Mouse (Mus musculus) urinary bladder, adult 2 months (tissue): ENCODE measurements around the gene Klf16. TPM values are rescaled to one million over a fixed set of nuclear protein-coding genes. Genes with fewer than 3 reads are reported as not detected.

Experiments used
- DNase-seq: peaks from one replicate; pipeline ENCODE4 v3.0.0; 2022; ENCODE audit warnings: low spot score
- polyA plus RNA-seq: library from polyadenylated mRNA; depleted of rRNA; stranded (reverse); fragments of >200 nt; gene quantifications from 2 replicates; pipeline ENCODE4 v1.2.3, GENCODE M21; 2012

The Klf16 gene
- polyA plus RNA-seq, 1 experiment = 11.8 TPM

GRCm38 (mm10) chr10:80575925-80576324 lies 1.2 kb downstream of the Klf16 start:
- DNase-seq = no peak

- DNase-seq = no peak
Observed at GRCm38 (mm10) chr10:80574896-80575295, 2.2 kb downstream of the Klf16 start.

- no peak for DNase-seq
Observed at GRCm38 (mm10) chr10:80573944-80574343, 3.2 kb downstream of the Klf16 start.

- no peak for DNase-seq
Observed at GRCm38 (mm10) chr10:80572477-80572876, 4.6 kb downstream of the Klf16 start.

- no peak for DNase-seq
Observed at GRCm38 (mm10) chr10:80570871-80571836, 6.0 kb downstream of the Klf16 start.

- no peak for DNase-seq
Observed at GRCm38 (mm10) chr10:80570419-80570818, 6.7 kb downstream of the Klf16 start.

GRCm38 (mm10) chr10:80569664-80570066 lies 7.5 kb downstream of the Klf16 start:
- DNase-seq = no peak

GRCm38 (mm10) chr10:80568876-80569275 lies 8.2 kb downstream of the Klf16 start:
- DNase-seq = no peak

- DNase-seq = peak; percentile 70
Observed at GRCm38 (mm10) chr10:80566375-80567092, 10.6 kb downstream of the Klf16 start.

GRCm38 (mm10) chr10:80561116-80561944 lies 15.8 kb downstream of the Klf16 start, which contains the start of gene Rexo1:
Rexo1 (minus strand) TSS chr10:80561560.
- DNase-seq = peak; percentile 88

GRCm38 (mm10) chr10:80560621-80561020 lies 16.5 kb downstream of the Klf16 start:
- DNase-seq = no peak

GRCm38 (mm10) chr10:80559431-80559830 lies 17.7 kb downstream of the Klf16 start:
- DNase-seq = no peak

- DNase-seq = peak; percentile 68
Observed at GRCm38 (mm10) chr10:80557346-80557965, 19.7 kb downstream of the Klf16 start.

GRCm38 (mm10) chr10:80553997-80554396 lies 23.1 kb downstream of the Klf16 start:
- DNase-seq = no peak

- DNase-seq = no peak
Observed at GRCm38 (mm10) chr10:80553575-80553974, 23.5 kb downstream of the Klf16 start.

- DNase-seq = no peak
Observed at GRCm38 (mm10) chr10:80552364-80552763, 24.8 kb downstream of the Klf16 start.

GRCm38 (mm10) chr10:80549279-80549678 lies 27.8 kb downstream of the Klf16 start:
- no peak for DNase-seq

- no peak for DNase-seq
Observed at GRCm38 (mm10) chr10:80548428-80549006, 28.6 kb downstream of the Klf16 start.

GRCm38 (mm10) chr10:80547539-80547938 lies 29.6 kb downstream of the Klf16 start:
- DNase-seq = no peak

GRCm38 (mm10) chr10:80546945-80547344 lies 30.2 kb downstream of the Klf16 start:
- DNase-seq = no peak

- no peak for DNase-seq
Observed at GRCm38 (mm10) chr10:80545590-80545989, 31.5 kb downstream of the Klf16 start.
